Mouse (Mus musculus) lung, postnatal 36 days (tissue): Measurements from ENCODE around the gene Cbln3.
A peak's percentile ranks its signal among the peaks of the same experiment; 100 is the strongest.

ENCODE experiments used
- DNase-seq: peaks from one replicate; pipeline ENCODE4 v3.0.0; 2022; ENCODE audit warnings: mixed read lengths

Cbln3 gene

GRCm38 (mm10) chr14:55845506-55846294 is 38.5 kb downstream of the Cbln3 start:
- no peak for DNase-seq

GRCm38 (mm10) chr14:55842794-55843193 is 41.4 kb downstream of the Cbln3 start:
- DNase-seq: peak; percentile 56

DNA sequence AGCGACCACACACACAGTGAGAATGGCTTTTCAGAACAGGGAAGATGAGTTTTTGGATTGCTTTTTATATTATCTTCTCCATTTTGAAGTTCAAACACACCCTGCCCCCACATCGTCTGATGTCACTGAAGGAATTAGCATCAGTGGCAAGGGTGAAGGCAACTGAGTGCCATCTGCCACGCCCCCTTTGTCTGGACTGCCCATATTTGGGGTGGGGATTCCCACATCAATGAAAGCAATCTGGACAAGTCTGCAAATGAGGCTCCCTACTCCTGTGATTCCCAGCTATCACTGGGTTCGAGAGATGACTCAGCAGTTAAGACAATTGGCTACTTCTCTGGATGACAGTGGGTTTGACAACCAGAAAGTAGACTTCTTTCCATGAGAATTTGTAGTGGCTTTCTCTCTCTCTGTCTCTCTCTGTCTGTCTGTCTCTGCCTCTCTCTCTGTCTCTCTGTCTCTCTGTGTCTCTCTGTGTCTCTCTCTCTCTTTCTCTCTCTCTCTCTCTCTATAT is 43.3 kb downstream of the Cbln3 start:
- DNase-seq: no peak

DNA sequence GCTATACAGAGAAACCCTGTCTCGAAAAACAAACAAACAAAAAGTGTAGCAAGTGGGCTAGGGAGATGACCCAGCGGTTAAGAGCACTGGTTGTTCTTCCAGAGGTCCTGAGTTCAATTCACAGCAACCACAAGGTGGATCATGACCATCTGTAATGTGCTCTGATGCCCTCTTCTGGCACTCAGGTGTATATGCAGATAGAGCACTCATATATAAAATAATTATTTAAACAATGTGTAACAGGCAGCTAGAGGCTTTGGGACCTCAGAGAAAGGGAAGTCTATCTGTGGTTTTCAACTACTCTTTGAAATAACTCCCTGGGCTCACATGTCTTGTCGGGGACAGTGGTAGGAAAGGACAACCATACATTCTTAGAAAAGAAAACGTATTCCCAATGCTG is 45.5 kb downstream of the Cbln3 start:
- DNase-seq: no peak

DNA sequence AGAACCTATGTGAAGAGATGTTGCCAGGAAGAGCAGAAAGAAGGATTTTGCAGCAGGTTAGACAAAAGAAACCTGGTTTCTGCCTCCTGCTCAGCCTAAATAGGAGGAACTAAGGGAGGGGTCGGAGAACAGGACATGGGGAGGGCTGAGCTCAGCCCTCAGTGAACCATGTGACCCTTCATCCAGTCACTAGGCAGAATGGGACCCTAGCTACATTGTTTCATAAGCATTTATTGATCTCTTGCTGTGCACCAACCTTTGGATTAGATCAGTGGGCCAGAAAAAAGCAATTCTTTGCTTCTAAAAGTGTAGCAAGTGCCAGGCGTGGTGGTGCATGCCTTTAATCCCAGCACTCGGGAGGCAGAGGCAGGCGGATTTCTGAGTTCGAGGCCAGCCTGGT is 45.9 kb downstream of the Cbln3 start:
- no peak for DNase-seq

DNA sequence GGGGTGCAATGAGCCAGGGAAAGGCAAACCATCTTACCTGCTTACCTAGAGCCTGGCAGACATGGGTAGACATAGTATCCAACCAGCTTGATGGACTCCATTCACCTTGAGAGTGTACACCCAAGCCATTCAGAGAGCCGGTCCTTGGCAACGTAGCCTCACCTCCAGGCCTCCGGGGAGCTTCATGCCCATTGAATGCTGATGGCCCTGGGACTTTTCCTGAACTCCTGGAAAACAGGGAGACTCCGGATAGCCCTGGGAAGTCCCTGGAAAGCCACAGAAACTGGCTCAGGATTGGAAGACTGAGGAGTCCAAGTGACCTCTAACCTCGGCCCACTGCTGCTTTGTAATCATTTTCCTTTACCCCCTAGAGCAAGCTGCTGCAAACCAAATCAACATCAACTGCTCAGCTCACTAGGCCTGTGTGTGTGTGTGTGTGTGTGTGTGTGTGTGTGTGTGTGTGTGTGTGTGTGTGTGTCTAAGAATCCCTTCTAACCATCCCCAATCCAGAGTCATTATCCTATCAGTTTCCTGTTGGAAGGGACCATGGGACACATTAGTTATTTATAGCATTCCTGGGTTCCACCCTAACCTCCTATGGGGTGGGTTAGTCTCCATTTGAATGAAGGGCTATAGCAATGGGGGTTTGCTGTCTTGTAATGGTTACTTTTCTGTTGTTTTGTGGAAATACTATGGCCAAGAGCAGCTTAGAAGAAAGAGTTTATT is 49.2 kb downstream of the Cbln3 start:
- no peak for DNase-seq

DNA sequence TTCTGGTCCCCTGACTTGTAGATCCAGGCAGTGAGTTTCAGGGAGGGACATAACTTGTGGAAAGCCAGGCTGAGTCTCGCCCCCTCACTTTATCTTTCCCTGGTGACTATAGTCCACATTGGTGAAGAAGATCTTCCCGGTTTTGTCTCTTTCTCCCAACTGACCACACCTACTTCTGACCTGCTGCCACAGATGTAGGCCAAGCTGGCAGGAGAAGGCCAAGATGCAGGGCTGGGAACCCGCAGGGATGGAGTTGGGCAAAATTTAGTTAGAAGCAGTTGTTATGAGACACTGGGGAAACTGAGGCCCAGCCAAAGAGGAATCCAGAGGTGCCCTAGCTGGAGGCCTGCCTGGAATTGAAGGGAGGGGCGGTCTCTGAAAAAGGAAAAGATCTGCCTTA is 51.1 kb downstream of the Cbln3 start:
- DNase-seq: no peak

DNA sequence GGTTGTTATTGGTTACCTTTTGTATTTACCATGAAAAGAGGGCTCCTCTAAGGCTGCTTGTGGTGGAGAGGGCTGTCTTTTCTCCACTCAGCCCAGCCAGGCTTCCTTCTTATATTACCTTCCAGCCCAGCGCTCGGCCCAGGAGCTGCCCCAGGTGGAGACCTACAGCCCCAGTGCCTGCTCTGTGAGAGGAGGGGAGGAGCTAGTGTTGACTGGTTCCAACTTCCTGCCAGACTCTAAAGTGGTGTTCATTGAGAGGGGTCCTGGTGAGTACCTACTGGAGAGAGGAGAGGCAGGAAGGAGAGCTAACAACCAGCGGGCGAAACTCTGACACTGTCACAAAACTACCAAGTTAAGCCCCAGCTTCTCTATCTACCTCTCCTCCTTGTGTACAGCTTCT is 53.9 kb downstream of the Cbln3 start:
- DNase-seq: no peak

DNA sequence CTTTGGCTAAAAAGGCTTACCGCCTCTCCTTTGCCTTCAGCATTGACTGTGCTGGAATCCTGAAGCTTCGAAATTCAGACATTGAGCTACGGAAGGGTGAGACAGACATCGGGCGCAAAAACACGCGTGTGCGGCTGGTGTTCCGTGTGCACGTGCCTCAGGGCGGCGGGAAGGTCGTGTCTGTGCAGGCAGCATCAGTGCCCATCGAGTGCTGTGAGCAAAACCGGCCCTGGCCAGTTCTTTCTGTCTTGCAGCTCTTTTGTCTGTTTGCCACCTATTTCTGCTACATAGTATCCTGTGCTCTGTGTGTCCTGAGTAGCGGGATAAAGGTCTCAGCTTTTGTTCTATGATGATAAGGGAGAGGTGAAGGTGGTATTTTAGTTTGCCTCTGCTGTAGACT is 54.3 kb downstream of the Cbln3 start:
- DNase-seq: no peak
